Mouse (Mus musculus) forebrain, postnatal 0 days (tissue): Measurements from ENCODE around the gene Hkdc1. TPM values are rescaled to one million over a fixed set of nuclear protein-coding genes. Genes with fewer than 3 reads are reported as not detected.

Source experiments
- ATAC-seq: fragments of 200-750 bp; cut with Nextera tagmentation; 2 replicates; pipeline ENCODE4 v1.8.0; 2017; ENCODE audit warnings: mild to moderate bottlenecking, moderate library complexity
- DNase-seq: peaks from one replicate; pipeline ENCODE4 v3.0.0-alpha.2; 2015
- H3K27ac ChIP-seq: fragments of 300-500 bp; sonication (generic); 2 replicates; pipeline ENCODE4 v1.5.1; 2014; ENCODE audit warnings: low read depth, mild to moderate bottlenecking, antibody characterized with exemption, low read length, moderate library complexity, mixed read lengths
- H3K27me3 ChIP-seq: fragments of 300-500 bp; sonication (generic); 2 replicates; pipeline ENCODE4 v1.6.1; 2014; ENCODE audit warnings: mild to moderate bottlenecking, low read length, mixed read lengths; ENCODE audit not compliant: insufficient read depth
- H3K36me3 ChIP-seq: fragments of 300-500 bp; sonication (generic); 2 replicates; pipeline ENCODE4 v1.6.1; 2014; ENCODE audit warnings: mild to moderate bottlenecking, moderate library complexity; ENCODE audit not compliant: insufficient read depth
- H3K4me1 ChIP-seq: fragments of 300-500 bp; sonication (generic); 2 replicates; pipeline ENCODE4 v1.6.1; 2014; ENCODE audit warnings: antibody characterized with exemption; ENCODE audit not compliant: insufficient read depth
- H3K4me2 ChIP-seq: fragments of 300-500 bp; sonication (generic); 2 replicates; pipeline ENCODE4 v1.6.1; 2014; ENCODE audit warnings: low read depth, mild to moderate bottlenecking, moderate library complexity
- H3K4me3 ChIP-seq: fragments of 300-500 bp; sonication (generic); 2 replicates; pipeline ENCODE4 v1.5.1; 2014; ENCODE audit warnings: low read depth, low read length, mixed read lengths
- H3K9ac ChIP-seq: fragments of 300-500 bp; sonication (generic); 2 replicates; pipeline ENCODE4 v1.6.1; 2014; ENCODE audit warnings: mild to moderate bottlenecking
- H3K9me3 ChIP-seq: fragments of 300-500 bp; sonication (generic); 2 replicates; pipeline ENCODE4 v1.6.1; 2016; ENCODE audit warnings: low read length
- CTCF ChIP-seq: sonication (generic); IDR thresholded peaks from 2 replicates; pipeline ENCODE4 v1.5.1; 2016; ENCODE audit warnings: antibody characterized with exemption, control low read depth, low read depth
- WGBS: fragments of 180-500 bp; shearing (Covaris S2); extraction: QIAGEN DNeasy Blood & Tissue Kit; methylation state at CpG from one replicate; pipeline ENCODE4 v1.1.7; 2014; 5-methylcytosine and 5-hydroxymethylcytosine counted together
- polyA plus RNA-seq: library from polyadenylated mRNA; unstranded; fragments of >200 nt; fragmentation: Nextera tagmentation; extraction: Ambion mirVana; gene quantifications from 2 replicates; pipeline ENCODE4 v1.2.1, GENCODE M21; 2015
- total RNA-seq: library from RNA; depleted of rRNA; stranded (reverse); fragments of >200 nt; gene quantifications from 2 replicates; pipeline ENCODE4 v1.2.3, GENCODE M21; 2014

Hkdc1 gene
- total and polyA plus RNA-seq, 2 experiments from 2014 or later, result 0.33 to 0.57 TPM

DNA sequence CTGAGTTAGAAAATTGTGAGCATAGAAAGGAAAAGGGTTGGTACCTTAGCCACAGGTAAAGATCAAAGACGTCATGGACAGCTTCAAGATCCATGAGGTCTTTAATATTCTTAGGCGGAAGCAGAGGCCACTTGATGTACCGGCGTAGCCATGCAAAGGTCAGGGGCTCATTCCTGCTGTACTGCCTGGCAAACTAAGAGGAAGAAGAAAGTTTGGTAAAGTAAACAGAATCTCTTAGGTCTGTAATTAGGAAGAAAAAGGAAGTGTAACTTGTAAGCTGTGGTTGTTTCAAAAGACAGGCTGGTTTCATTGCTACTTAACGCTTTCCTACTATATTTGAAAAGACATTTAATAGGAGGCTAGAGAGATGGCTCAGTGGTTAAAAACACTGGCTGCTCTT is 8.1 kb upstream of the Hkdc1 start:
- H3K9me3 ChIP-seq, result no peaks in the 10 kb centered on the region
- H3K4me1 ChIP-seq, result no peaks in the 10 kb centered on the region
- H3K27ac ChIP-seq, result no peak overlapping the region
- TF ChIP-seq CTCF, result no peak
- 93% methylated on average over 5 of the region's 5 CpGs for WGBS
- H3K9ac ChIP-seq, result no peak overlapping the region
- no peak overlapping the region for H3K4me2 ChIP-seq
- no peak overlapping the region for H3K4me3 ChIP-seq
- no peaks in the 10 kb centered on the region for H3K27me3 ChIP-seq
- H3K36me3 ChIP-seq, result peaks cover 70% of the 10 kb centered on the region
- DNase-seq, result no peak
- ATAC-seq, result no peak

- no peak overlapping the region for H3K27ac ChIP-seq
- ATAC-seq, result no peak
- WGBS, result 43% methylated on average over 9 of the region's 9 CpGs
- peaks cover 22% of the 10 kb centered on the region for H3K36me3 ChIP-seq
- H3K9ac ChIP-seq, result no peak overlapping the region
- H3K4me1 ChIP-seq, result no peaks in the 10 kb centered on the region
- H3K9me3 ChIP-seq, result no peaks in the 10 kb centered on the region
- no peaks in the 10 kb centered on the region for H3K27me3 ChIP-seq
- no peak overlapping the region for H3K4me3 ChIP-seq
- no peak for TF ChIP-seq CTCF
- H3K4me2 ChIP-seq, result no peak overlapping the region
- DNase-seq, result no peak
Measured at GRCm38 (mm10) chr10:62425081-62425871, 3.0 kb upstream of the Hkdc1 start.

DNA sequence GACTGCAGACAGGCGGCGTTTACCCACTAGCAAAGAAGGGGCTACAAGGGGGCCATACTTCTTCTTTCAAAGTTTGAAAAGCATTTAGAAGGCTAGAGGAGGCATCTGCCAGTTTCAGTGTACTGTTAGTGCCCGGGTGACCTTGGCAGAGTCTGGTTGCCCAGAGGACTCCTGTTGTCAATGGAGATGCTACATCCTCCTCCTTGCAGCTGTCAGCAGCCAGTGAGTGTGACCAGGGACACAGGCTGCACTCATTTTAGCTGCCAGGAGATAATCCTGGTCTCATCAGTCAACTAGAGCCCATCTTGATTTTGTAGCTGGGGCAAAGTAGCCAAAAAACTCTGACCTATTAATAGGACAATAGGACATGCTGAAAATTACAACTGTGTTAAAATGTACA is 1.2 kb downstream of the Hkdc1 start:
- Histone ChIP-seq H3K4me1 (no peaks in the 10 kb centered on the region), H3K27ac (no peak overlapping the region), H3K27me3 (no peaks in the 10 kb centered on the region), H3K36me3 (no peaks in the 10 kb centered on the region), H3K9ac (no peak overlapping the region), H3K4me3 (no peak overlapping the region), H3K9me3 (no peaks in the 10 kb centered on the region), H3K4me2 (no peak overlapping the region)
- WGBS, result 87% methylated on average over 3 of the region's 3 CpGs
- no peak for TF ChIP-seq CTCF
- DNase-seq, result no peak
- no peak for ATAC-seq

DNA sequence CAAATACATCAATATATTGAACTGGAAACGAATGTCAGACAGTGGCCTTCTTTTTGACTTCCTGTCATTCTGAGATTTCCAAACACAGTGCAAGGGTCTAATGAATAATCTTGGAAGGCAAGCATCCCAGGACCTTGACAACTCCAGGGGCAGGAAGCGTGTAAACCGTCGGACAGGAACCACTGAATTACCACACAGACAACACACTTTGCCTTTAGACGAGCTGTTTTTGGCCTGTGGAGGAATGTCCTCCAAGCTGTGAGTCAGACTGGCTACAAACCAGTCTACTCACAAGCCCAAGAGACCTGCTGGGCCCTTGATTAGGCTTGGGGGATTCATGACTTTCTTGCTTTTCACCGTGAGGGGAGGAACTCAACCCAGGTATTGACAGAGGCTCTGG is 1.9 kb downstream of the Hkdc1 start:
- ATAC-seq (no peak), DNase-seq (no peak)

GRCm38 (mm10) chr10:62419422-62419821 is 2.9 kb downstream of the Hkdc1 start:
- Histone ChIP-seq H3K27me3 (no peaks in the 10 kb centered on the region), H3K4me1 (no peaks in the 10 kb centered on the region), H3K9ac (no peak overlapping the region), H3K4me3 (no peak overlapping the region), H3K36me3 (no peaks in the 10 kb centered on the region), H3K4me2 (no peak overlapping the region), H3K27ac (no peak overlapping the region), H3K9me3 (no peaks in the 10 kb centered on the region)
- ATAC-seq (no peak), DNase-seq (no peak)
- 85% methylated on average over 5 of the region's 5 CpGs for WGBS
- TF ChIP-seq CTCF, result no peak

More for the DNA sequence above, 1.9 kb downstream of the Hkdc1 start:
- Histone ChIP-seq H3K4me1 (no peaks in the 10 kb centered on the region), H3K4me2 (no peak overlapping the region), H3K36me3 (no peaks in the 10 kb centered on the region), H3K27ac (no peak overlapping the region), H3K9me3 (no peaks in the 10 kb centered on the region), H3K27me3 (no peaks in the 10 kb centered on the region), H3K4me3 (no peak overlapping the region), H3K9ac (no peak overlapping the region)
- 81% methylated on average over 6 of the region's 6 CpGs for WGBS
- no peak for TF ChIP-seq CTCF

GRCm38 (mm10) chr10:62418831-62419356 is 3.4 kb downstream of the Hkdc1 start:
- DNase-seq, result no peak

GRCm38 (mm10) chr10:62413606-62413982 is 8.7 kb downstream of the Hkdc1 start:
- Histone ChIP-seq H3K36me3 (no peaks in the 10 kb centered on the region), H3K4me2 (no peak overlapping the region), H3K27ac (no peak overlapping the region), H3K4me1 (no peaks in the 10 kb centered on the region), H3K9me3 (no peaks in the 10 kb centered on the region), H3K4me3 (no peak overlapping the region), H3K27me3 (no peaks in the 10 kb centered on the region; the same call in 1 of the 2 replicates), H3K9ac (no peak overlapping the region)
- ATAC-seq (no peak), DNase-seq (no peak)
- WGBS, result 52% methylated on average over 4 of the region's 4 CpGs
- no peak for TF ChIP-seq CTCF

More at GRCm38 (mm10) chr10:62418831-62419356, 3.4 kb downstream of the Hkdc1 start:
- no peaks in the 10 kb centered on the region for H3K36me3 ChIP-seq
- no peaks in the 10 kb centered on the region for H3K27me3 ChIP-seq
- no peaks in the 10 kb centered on the region for H3K9me3 ChIP-seq
- no peak overlapping the region for H3K9ac ChIP-seq
- no peak for TF ChIP-seq CTCF
- no peak overlapping the region for H3K27ac ChIP-seq
- H3K4me3 ChIP-seq, result no peak overlapping the region
- no peak overlapping the region for H3K4me2 ChIP-seq
- WGBS, result 54% methylated on average over 7 of the region's 7 CpGs
- ATAC-seq, result no peak
- H3K4me1 ChIP-seq, result no peaks in the 10 kb centered on the region
